Mouse (Mus musculus) limb, embryonic 11.5 days (tissue): Measurements from ENCODE around the gene Slc38a7. TPM values are rescaled to one million over a fixed set of nuclear protein-coding genes. Genes with fewer than 3 reads are reported as not detected.
"Not testable (repeated sequence)": the region's sequence is repeated elsewhere in the genome, so short reads cannot be mapped to it uniquely, and the experiment has no call there.

Experiments
- ATAC-seq: fragments of 200-750 bp; cut with Nextera tagmentation; 2 replicates; pipeline ENCODE4 v1.8.0; 2017; ENCODE audit warnings: low read depth; ENCODE audit not compliant: insufficient number of reproducible peaks, low FRiP score, low TSS enrichment
- DNase-seq: peaks from one replicate; pipeline ENCODE4 v3.0.0-alpha.2; 2015; ENCODE audit warnings: low spot score
- H3K27ac ChIP-seq: fragments of 300-500 bp; sonication (generic); replicated peaks from 2 replicates; pipeline ENCODE4 v1.5.1; 2014; ENCODE audit warnings: low read depth, mild to moderate bottlenecking, low read length
- H3K27me3 ChIP-seq: fragments of 300-500 bp; sonication (generic); 2 replicates; pipeline ENCODE4 v1.6.1; 2014; ENCODE audit warnings: mild to moderate bottlenecking, low read length, mixed read lengths; ENCODE audit not compliant: control insufficient read depth, insufficient read depth
- H3K36me3 ChIP-seq: fragments of 300-500 bp; sonication (generic); 2 replicates; pipeline ENCODE4 v1.6.1; 2014; ENCODE audit warnings: mild to moderate bottlenecking, low read length, moderate library complexity, mixed read lengths; ENCODE audit not compliant: control insufficient read depth, insufficient read depth
- H3K4me1 ChIP-seq: fragments of 300-500 bp; sonication (generic); 2 replicates; pipeline ENCODE4 v1.6.1; 2014; ENCODE audit warnings: low read length, mixed read lengths; ENCODE audit not compliant: control insufficient read depth, insufficient read depth
- H3K4me2 ChIP-seq: fragments of 300-500 bp; sonication (generic); 2 replicates; pipeline ENCODE4 v1.6.1; 2014; ENCODE audit warnings: low read depth, mild to moderate bottlenecking, moderate library complexity; ENCODE audit not compliant: severe bottlenecking
- H3K4me3 ChIP-seq: fragments of 300-500 bp; sonication (generic); 2 replicates; pipeline ENCODE4 v1.5.1; 2014; ENCODE audit warnings: low read depth, low read length
- H3K9ac ChIP-seq: fragments of 300-500 bp; sonication (generic); 2 replicates; pipeline ENCODE4 v1.6.1; 2014; ENCODE audit warnings: mild to moderate bottlenecking, low read length
- H3K9me3 ChIP-seq: fragments of 300-500 bp; sonication (generic); 2 replicates; pipeline ENCODE4 v1.6.1; 2016; ENCODE audit warnings: low read length; ENCODE audit not compliant: control insufficient read depth
- WGBS: fragments of 180-500 bp; shearing (Covaris S2); extraction: QIAGEN DNeasy Blood & Tissue Kit; methylation state at CpG from one replicate; pipeline ENCODE4 v1.1.7; 2014; 5-methylcytosine and 5-hydroxymethylcytosine counted together
- polyA plus RNA-seq: library from polyadenylated mRNA; unstranded; fragments of >200 nt; fragmentation: Nextera tagmentation; extraction: Ambion mirVana; gene quantifications from 2 replicates; pipeline ENCODE4 v1.2.1, GENCODE M21; 2014

Gene Slc38a7
- polyA plus RNA-seq, 1 experiment from 2014 or later: 13.8 TPM

GRCm38 (mm10) chr8:95864851-95865250, 11.5 kb upstream of the Slc38a7 start:
- H3K4me2 ChIP-seq, ATAC-seq, H3K9ac ChIP-seq, H3K36me3 ChIP-seq, H3K4me1 ChIP-seq, H3K27me3 ChIP-seq, H3K9me3 ChIP-seq, DNase-seq, H3K27ac ChIP-seq, H3K4me3 ChIP-seq: not testable (repeated sequence)
- 96% methylated on average over 17 of the region's 18 CpGs for WGBS

DNA sequence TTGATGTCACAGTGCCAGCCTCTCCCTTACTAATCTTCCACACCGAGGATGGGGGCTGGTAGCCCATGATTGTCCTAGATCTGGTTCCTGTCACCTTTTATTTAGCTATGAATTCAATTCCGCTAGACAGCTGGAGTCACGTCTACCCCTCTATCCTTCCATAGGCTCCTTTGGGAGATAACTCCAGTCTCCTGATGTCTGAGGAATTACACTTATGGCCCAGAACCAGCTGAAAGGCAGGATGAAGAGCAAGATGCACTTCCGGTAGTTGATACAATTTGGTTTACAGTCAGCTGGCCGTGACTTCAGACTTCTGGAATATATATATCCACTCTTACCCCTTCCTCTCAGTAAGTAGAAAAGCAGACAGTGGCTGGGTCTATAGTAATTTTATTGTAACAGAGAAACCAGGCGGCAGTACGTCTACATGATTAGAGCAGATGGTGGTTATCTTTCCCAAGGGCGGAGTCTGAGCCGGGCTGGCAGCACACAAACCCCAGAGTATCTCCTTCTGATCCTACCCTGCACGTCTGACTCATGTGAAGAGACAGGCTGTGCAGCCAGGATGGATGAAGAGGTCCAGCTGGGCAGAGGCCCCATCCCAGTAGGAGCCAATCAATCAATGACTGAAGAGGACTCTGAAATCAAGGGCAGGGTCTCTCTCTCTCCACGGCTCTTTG, 10.6 kb upstream of the Slc38a7 start:
- not testable (repeated sequence) for H3K9me3 ChIP-seq, H3K4me1 ChIP-seq, H3K27ac ChIP-seq, H3K4me2 ChIP-seq, DNase-seq, H3K27me3 ChIP-seq, H3K36me3 ChIP-seq, H3K9ac ChIP-seq, ATAC-seq, H3K4me3 ChIP-seq
- WGBS: 87% methylated on average over 10 of the region's 11 CpGs

GRCm38 (mm10) chr8:95854174-95854573, 835 bp upstream of the Slc38a7 start:
- Histone ChIP-seq H3K9ac (no peak overlapping the region), H3K27ac (no peak overlapping the region), H3K4me2 (no peak overlapping the region), H3K36me3 (no peaks in the 10 kb centered on the region), H3K27me3 (no peaks in the 10 kb centered on the region), H3K9me3 (no peaks in the 10 kb centered on the region), H3K4me3 (no peak overlapping the region), H3K4me1 (peaks cover 7% of the 10 kb centered on the region)
- DNase-seq (no peak), ATAC-seq (no peak)
- WGBS: 83% methylated on average over 6 of the region's 6 CpGs

- no peak for DNase-seq
- no peak overlapping the region for H3K27ac ChIP-seq
Measured at GRCm38 (mm10) chr8:95852290-95852689, 1.0 kb downstream of the Slc38a7 start.

GRCm38 (mm10) chr8:95850326-95850725, 3.0 kb downstream of the Slc38a7 start:
- no peak overlapping the region for H3K9ac ChIP-seq
- no peak overlapping the region for H3K27ac ChIP-seq
- DNase-seq: no peak
- H3K27me3 ChIP-seq: no peaks in the 10 kb centered on the region
- no peak overlapping the region for H3K4me2 ChIP-seq
- no peak overlapping the region for H3K4me3 ChIP-seq
- no peak for ATAC-seq
- 90% methylated on average over 2 of the region's 2 CpGs for WGBS
- peaks cover 7% of the 10 kb centered on the region for H3K4me1 ChIP-seq
- H3K36me3 ChIP-seq: no peaks in the 10 kb centered on the region
- H3K9me3 ChIP-seq: no peaks in the 10 kb centered on the region

More at GRCm38 (mm10) chr8:95852290-95852689, 1.0 kb downstream of the Slc38a7 start:
- H3K4me3 ChIP-seq: no peak overlapping the region; the same call in 1 of the 2 replicates
- H3K4me2 ChIP-seq: peak overlapping the region; percentile 71
- 74% methylated on average over 4 of the region's 4 CpGs for WGBS
- no peaks in the 10 kb centered on the region for H3K9me3 ChIP-seq
- H3K9ac ChIP-seq: peak overlapping the region; percentile 68; the same call in 1 of the 2 replicates
- no peaks in the 10 kb centered on the region for H3K27me3 ChIP-seq
- ATAC-seq: no peak
- H3K4me1 ChIP-seq: peaks cover 7% of the 10 kb centered on the region
- no peaks in the 10 kb centered on the region for H3K36me3 ChIP-seq

- Histone ChIP-seq H3K9ac (no peak overlapping the region), H3K4me2 (no peak overlapping the region), H3K27ac (no peak overlapping the region), H3K9me3 (no peaks in the 10 kb centered on the region), H3K4me3 (no peak overlapping the region), H3K4me1 (peaks cover 7% of the 10 kb centered on the region), H3K27me3 (no peaks in the 10 kb centered on the region), H3K36me3 (no peaks in the 10 kb centered on the region)
- ATAC-seq (no peak), DNase-seq (no peak)
- WGBS: 87% methylated on average over 19 of the region's 19 CpGs
Measured at GRCm38 (mm10) chr8:95848734-95849464, 4.4 kb downstream of the Slc38a7 start.

DNA sequence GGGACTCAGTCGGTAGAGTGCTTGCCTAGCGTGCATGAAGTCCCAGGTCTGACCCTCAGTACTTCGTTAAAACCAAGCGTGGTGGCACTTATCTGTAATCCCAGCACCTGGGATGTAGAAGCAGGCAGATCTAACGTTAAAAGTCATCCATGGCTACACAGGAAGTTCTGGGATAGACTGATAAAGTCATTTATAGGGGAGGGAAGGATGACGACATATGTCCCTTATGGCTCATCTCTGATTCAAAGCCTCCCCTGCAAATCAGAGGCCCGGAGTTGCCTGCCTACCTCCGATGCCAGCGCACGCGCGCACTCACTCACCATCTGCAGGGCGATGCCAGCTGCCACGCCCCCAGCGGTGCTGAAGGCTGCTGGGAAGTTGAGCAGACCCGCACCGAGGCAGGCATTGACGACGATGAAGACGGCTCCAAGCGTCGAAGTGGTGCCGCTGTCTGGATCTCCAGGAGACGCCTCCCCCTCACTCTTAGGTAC, 5.2 kb downstream of the Slc38a7 start:
- Histone ChIP-seq H3K4me2 (no peak overlapping the region), H3K9me3 (no peaks in the 10 kb centered on the region), H3K36me3 (no peaks in the 10 kb centered on the region), H3K4me1 (peaks cover 7% of the 10 kb centered on the region), H3K27me3 (no peaks in the 10 kb centered on the region), H3K4me3 (no peak overlapping the region), H3K9ac (no peak overlapping the region), H3K27ac (no peak overlapping the region)
- WGBS: 84% methylated on average over 24 of the region's 24 CpGs
- no peak for ATAC-seq
- no peak for DNase-seq

GRCm38 (mm10) chr8:95845026-95845425, 8.3 kb downstream of the Slc38a7 start:
- H3K27me3 ChIP-seq: no peaks in the 10 kb centered on the region
- no peak overlapping the region for H3K4me2 ChIP-seq
- DNase-seq (no peak), ATAC-seq (no peak)
- H3K9me3 ChIP-seq: no peaks in the 10 kb centered on the region
- H3K36me3 ChIP-seq: peaks cover 2% of the 10 kb centered on the region; the same call in 1 of the 2 replicates
- no peaks in the 10 kb centered on the region for H3K4me1 ChIP-seq
- H3K9ac ChIP-seq: no peak overlapping the region
- 88% methylated on average over 7 of the region's 7 CpGs for WGBS
- no peak overlapping the region for H3K4me3 ChIP-seq
- H3K27ac ChIP-seq: no peak overlapping the region
